Mouse (Mus musculus) liver, adult 2 months (tissue): ENCODE results near the gene Gm5431.
"Not testable (repeated sequence)": the region's sequence is repeated elsewhere in the genome, so short reads cannot be mapped to it uniquely, and the experiment has no call there.

Source experiments
- CTCF ChIP-seq: fragments of 200-500 bp; IDR thresholded peaks from 2 replicates; pipeline ENCODE4 v1.5.1; 2011; ENCODE audit warnings: low read depth, low read length, control low read depth
- POLR2A ChIP-seq: fragments of 200-500 bp; IDR thresholded peaks from 2 replicates; pipeline ENCODE4 v1.6.1; 2011; ENCODE audit warnings: low read length, control low read depth; ENCODE audit not compliant: insufficient read depth; ENCODE audit errors: extremely low read depth

DNA sequence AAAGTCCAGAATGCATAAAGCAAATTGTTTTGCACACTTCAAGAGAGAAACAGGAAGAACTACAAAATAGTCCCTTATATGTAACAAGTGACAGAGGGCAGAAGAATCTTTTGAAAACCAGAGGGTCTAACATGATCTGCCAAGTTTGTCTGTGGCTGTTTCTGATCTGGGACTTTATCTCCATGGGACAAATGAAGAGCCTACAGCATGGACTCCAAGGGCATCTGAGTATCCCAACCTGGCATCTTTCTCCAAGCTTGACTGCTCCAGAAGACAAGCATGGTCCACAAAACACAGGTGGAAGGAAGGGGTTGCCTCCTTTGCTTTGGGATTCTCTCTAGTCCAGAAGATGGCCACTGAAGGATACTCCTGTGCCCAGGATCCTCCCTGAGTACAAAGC lies 24.4 kb upstream of the Gm5431 start:
- not testable (repeated sequence) for TF ChIP-seq POLR2A, CTCF
